Mouse (Mus musculus) gastrocnemius, adult 2 months (tissue): Measurements from ENCODE around the gene Gm8369. TPM values are rescaled to one million over a fixed set of nuclear protein-coding genes. Genes with fewer than 3 reads are reported as not detected.
"Not testable (repeated sequence)": the region's sequence is repeated elsewhere in the genome, so short reads cannot be mapped to it uniquely, and the experiment has no call there.

ENCODE experiments used
- DNase-seq: peaks from one replicate; pipeline ENCODE4 v3.0.0; 2022
- H3K27ac ChIP-seq: fragments of 200-600 bp; 2 replicates; pipeline ENCODE4 v1.8.1; 2022; ENCODE audit warnings: mild to moderate bottlenecking
- H3K4me3 ChIP-seq: fragments of 200-600 bp; 2 replicates; pipeline ENCODE4 v1.8.1; 2022; ENCODE audit warnings: mild to moderate bottlenecking, moderate library complexity
- CTCF ChIP-seq: fragments of 200-600 bp; IDR thresholded peaks from 2 replicates; pipeline ENCODE4 v1.8.1; 2022; ENCODE audit warnings: antibody characterized with exemption, mild to moderate bottlenecking, moderate library complexity
- intact Hi-C: fragments of 180-260 bp; cut with DNase I; formaldehyde crosslinking; loops from one replicate; pipeline ENCODE4 v1.15.1; 2025
- total RNA-seq, 2 experiments: library from RNA; stranded (reverse); gene quantifications; 2 replicates each; pipeline ENCODE4 v1.2.3; 2021

Gm8369 gene
- total RNA-seq, 2 experiments from 2014 or later: not detected

DNA sequence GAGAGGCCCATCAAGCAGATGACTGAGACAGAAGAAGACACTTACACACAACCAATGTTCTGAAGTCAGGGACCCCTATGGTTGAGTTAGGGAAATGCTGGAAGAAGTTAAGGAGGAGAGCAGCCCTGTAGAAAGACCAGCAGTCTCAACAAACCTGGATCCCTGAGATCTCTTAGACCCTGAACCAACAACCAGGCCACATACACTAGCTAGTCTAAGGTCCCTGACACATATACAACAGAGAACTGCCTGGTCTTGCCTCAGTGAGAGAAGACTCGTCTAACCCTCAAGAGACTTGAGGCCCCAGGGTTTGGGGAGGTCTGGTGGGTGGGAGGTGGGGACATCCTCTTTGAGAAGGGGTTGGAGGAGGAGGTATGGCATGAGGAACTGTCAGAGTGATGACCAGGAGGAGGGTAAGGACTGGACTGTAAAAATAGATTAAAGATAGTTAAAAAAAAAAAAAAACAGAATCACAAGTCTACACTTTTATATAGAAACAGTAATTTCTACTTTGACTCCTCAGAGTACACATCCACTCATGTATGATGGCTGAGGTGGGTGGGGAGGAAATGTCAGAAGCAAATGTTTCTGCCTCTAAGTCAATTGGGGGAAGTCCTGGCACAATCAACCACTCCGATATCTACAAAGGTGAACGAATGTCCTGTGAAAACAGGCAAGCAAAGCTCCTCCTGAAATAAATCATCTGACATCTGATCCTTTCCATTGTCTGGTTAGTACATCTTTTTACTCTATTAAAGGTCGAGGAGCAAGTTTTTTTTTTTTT is 5.9 kb downstream of the Gm8369 start:
- no peak overlapping the region for H3K4me3 ChIP-seq
- intact Hi-C loops: no loop called here
- no peak for TF ChIP-seq CTCF
- no peak overlapping the region for H3K27ac ChIP-seq
- no peak for DNase-seq

GRCm38 (mm10) chr19:11492671-11493070 is 6.9 kb downstream of the Gm8369 start:
- no peak for TF ChIP-seq CTCF
- H3K27ac ChIP-seq: no peak overlapping the region
- intact Hi-C loops: no loop called here
- no peak for DNase-seq
- H3K4me3 ChIP-seq: no peak overlapping the region

DNA sequence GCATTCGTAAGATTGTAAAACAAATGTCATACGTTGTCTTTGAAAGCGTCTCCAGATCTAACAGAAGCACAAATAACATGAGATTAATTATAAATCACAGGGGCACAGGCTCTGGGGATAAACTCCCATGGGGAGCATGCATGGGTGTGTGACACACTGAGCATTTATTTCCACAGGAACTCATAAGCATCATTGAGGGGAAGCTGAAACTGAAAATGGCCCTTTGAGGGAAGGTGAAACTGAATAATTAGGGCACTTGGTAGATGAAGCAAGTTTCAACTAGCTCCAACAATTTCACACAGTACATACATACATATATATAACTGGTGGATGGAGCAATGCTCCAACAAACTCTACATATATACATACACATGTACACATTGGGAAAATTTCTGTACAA is 8.8 kb downstream of the Gm8369 start:
- intact Hi-C loops: no loop called here
- no peak for DNase-seq
- TF ChIP-seq CTCF: no peak
- no peak overlapping the region for H3K27ac ChIP-seq
- no peak overlapping the region for H3K4me3 ChIP-seq

- intact Hi-C loops: no loop called here
- TF ChIP-seq CTCF: no peak
Observed at GRCm38 (mm10) chr19:11496361-11496760, 10.6 kb downstream of the Gm8369 start.

DNA sequence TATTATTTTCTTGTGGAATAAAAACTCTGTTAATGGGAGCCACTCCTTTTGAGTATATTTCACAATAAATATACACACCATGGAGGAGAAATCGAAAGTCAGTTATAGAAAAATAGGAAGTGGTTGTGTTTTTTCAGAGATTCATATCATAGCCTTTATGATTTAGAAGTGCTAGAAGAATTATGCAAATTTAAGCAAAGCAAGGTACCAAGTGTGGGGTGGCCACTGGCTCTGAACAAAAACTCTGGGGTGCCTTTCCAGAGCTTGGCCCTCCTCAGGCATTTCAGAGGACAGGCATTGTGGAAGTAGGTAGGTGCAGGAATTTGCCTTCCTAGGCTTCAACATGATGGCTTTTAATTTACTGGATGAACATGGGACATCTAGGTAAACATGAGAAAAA is 11.6 kb downstream of the Gm8369 start:
- H3K27ac ChIP-seq, DNase-seq, H3K4me3 ChIP-seq, intact Hi-C loops: not testable (repeated sequence)

More at GRCm38 (mm10) chr19:11496361-11496760, 10.6 kb downstream of the Gm8369 start:
- H3K4me3 ChIP-seq: no peak overlapping the region
- no peak overlapping the region for H3K27ac ChIP-seq
- no peak for DNase-seq

- TF ChIP-seq CTCF: no peak
- Histone ChIP-seq H3K4me3 (no peak overlapping the region), H3K27ac (no peak overlapping the region)
- intact Hi-C loops: no loop called here
- DNase-seq: no peak
Observed at GRCm38 (mm10) chr19:11500796-11501195, 15.1 kb downstream of the Gm8369 start.

GRCm38 (mm10) chr19:11501326-11501725 is 15.6 kb downstream of the Gm8369 start:
- no peak for DNase-seq
- intact Hi-C loops: no loop called here
- H3K27ac ChIP-seq: no peak overlapping the region
- TF ChIP-seq CTCF: no peak
- H3K4me3 ChIP-seq: no peak overlapping the region

DNA sequence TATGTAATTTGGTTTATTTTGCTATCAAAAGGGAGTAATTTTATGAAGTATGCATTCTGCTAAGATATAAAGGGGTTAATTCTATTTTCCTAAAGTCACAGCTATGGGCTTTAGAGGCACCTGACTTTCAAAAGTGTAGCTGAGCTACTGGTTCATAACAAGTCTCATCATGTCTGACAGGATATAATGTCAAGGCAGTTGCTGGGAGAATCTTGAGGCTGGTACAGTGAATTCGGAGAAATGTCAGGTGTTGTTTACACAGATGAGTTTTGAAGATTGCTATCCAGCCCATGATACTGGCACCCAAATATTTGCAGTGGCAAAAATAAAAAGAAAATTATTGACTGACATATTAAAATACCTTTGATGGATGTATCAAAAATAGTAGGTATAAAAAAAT is 19.1 kb downstream of the Gm8369 start:
- intact Hi-C loops: no loop called here
- Histone ChIP-seq H3K4me3 (no peak overlapping the region), H3K27ac (no peak overlapping the region)
- no peak for DNase-seq
- no peak for TF ChIP-seq CTCF

GRCm38 (mm10) chr19:11513458-11513857 is 27.7 kb downstream of the Gm8369 start:
- no peak for DNase-seq

GRCm38 (mm10) chr19:11516246-11516645 is 30.5 kb downstream of the Gm8369 start, which contains the start of gene Ms4a6b:
TSS of gene Ms4a6b (plus strand) at chr19:11516512.
- Histone ChIP-seq H3K4me3 (no peak within 1 kb of the TSS), H3K27ac (0 out of 2 replicates have a peak within 1 kb of the TSS, but pooled peaks have one; percentile 20)
- DNase-seq: no peak
- TF ChIP-seq CTCF: no peak
- intact Hi-C loops: no loop called here

More at GRCm38 (mm10) chr19:11513458-11513857, 27.7 kb downstream of the Gm8369 start:
- intact Hi-C loops: no loop called here
- no peak for TF ChIP-seq CTCF
- Histone ChIP-seq H3K4me3 (peak overlapping the region; percentile 34; the same call in 1 of the 2 replicates), H3K27ac (peak overlapping the region; percentile 38; the same call in 1 of the 2 replicates)

DNA sequence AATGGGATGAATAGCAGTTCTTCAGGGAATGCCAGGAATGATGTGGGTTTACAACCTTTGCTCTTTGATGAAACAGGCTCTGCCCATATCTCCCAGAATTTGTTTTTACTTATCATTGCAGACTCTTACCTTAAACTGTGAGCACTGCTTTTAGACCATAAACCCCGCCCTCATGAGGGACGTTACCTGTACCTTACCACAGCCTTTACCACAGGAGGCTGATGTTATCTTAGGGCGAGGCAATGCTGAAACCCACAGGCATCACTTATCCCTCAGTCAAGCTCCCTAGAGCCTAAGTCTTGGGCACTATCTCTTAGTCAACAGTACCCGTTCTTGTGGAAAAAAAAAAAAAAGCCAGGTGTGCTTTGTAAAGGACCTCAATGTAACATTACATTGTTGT is 31.1 kb downstream of the Gm8369 start:
- Histone ChIP-seq H3K4me3 (no peak overlapping the region), H3K27ac (0 out of 2 replicates have a peak overlapping the region, but pooled peaks have one; percentile 20)
- intact Hi-C loops: no loop called here
- TF ChIP-seq CTCF: no peak
- no peak for DNase-seq

DNA sequence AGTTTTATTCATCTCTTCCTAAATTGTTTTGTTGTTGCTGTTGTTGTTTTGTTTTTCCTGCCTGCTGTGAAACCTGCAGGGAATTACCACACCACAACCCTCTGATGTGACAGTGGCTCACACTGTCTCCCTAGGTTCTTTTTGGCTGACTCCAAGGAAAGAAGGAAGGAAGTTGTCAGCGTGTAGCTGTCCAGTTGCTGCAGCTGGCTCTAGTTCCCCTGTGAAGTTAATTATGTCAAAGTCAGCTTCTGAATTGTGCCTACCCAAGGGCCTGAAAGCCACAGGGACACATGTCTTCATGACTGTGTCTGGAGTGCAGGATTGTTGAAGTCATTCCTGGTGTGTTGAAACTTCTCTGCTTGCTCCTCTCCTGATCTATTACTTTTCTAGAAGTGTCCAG is 31.6 kb downstream of the Gm8369 start:
- intact Hi-C loops, H3K4me3 ChIP-seq, DNase-seq: not testable (repeated sequence)

DNA sequence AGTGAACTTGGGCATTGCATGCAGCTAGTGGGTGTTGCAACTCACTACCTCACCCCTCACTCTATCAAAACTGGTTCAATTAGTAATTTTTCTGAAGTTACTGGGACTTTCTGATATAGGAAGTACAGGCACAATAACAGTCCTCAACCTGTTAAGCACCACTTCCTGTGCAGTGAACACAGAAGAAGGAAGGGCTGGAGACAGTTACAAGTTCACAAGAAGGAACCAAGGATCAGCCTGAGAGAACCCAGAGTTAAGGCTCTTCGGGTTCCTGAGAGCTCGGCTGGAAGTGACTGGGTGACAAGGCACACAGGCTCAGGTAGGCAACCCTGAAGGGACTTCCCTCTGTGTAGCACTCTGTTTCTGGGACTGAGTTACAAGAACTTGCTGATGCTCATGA is 32.6 kb downstream of the Gm8369 start:
- peak overlapping the region; percentile 46; the same call in 1 of the 2 replicates for H3K27ac ChIP-seq
- DNase-seq, H3K4me3 ChIP-seq, intact Hi-C loops: not testable (repeated sequence)

More for the DNA sequence above, 31.6 kb downstream of the Gm8369 start:
- peak overlapping the region; percentile 20; the same call in 1 of the 2 replicates for H3K27ac ChIP-seq

- no peak for DNase-seq
Observed at GRCm38 (mm10) chr19:11520146-11520545, 34.4 kb downstream of the Gm8369 start.

More at GRCm38 (mm10) chr19:11520146-11520545, 34.4 kb downstream of the Gm8369 start:
- Histone ChIP-seq H3K27ac (no peak overlapping the region), H3K4me3 (no peak overlapping the region)
- intact Hi-C loops: no loop called here
- TF ChIP-seq CTCF: no peak
